Mouse (Mus musculus): ENCODE results near the gene Auts2. TPM values are rescaled to one million over a fixed set of nuclear protein-coding genes. Genes with fewer than 3 reads are reported as not detected.

Gene Auts2
- polyA plus RNA-seq, 1 experiment from 2014 or later: 19.0 TPM

DNA sequence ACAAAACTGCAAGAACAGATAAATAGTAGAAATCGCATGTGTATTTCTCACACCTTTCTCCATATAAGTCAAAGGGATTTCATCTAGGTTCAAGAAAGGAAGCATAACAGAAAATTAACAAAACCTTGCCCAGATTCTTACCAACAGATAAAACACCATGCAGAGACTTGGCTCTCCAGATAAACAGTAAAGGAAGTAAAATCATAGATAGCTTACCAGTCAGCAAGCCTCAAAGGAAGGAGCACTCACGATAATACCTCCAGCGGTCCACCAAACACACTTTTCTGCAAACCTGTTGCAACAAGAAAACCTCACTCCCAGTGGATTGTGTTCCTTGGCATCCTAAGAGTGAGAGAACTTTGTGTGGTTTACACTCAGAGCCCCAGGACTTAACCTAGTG lies 147.2 kb downstream of the Auts2 start:
- no peak for ATAC-seq
- 86% methylated on average over 3 of the region's 3 CpGs for WGBS
- H3K27ac ChIP-seq: no peak overlapping the region
- no peaks in the 10 kb centered on the region for H3K4me1 ChIP-seq (replicated peaks)
- no peak overlapping the region for H3K4me3 ChIP-seq (replicated peaks)
- H3K9ac ChIP-seq: no peak overlapping the region
- no peak overlapping the region for H3K4me2 ChIP-seq (replicated peaks)
- no peaks in the 10 kb centered on the region for H3K27me3 ChIP-seq (replicated peaks)
- H3K9me3 ChIP-seq: no peaks in the 10 kb centered on the region
- H3K36me3 ChIP-seq: no peaks in the 10 kb centered on the region

DNA sequence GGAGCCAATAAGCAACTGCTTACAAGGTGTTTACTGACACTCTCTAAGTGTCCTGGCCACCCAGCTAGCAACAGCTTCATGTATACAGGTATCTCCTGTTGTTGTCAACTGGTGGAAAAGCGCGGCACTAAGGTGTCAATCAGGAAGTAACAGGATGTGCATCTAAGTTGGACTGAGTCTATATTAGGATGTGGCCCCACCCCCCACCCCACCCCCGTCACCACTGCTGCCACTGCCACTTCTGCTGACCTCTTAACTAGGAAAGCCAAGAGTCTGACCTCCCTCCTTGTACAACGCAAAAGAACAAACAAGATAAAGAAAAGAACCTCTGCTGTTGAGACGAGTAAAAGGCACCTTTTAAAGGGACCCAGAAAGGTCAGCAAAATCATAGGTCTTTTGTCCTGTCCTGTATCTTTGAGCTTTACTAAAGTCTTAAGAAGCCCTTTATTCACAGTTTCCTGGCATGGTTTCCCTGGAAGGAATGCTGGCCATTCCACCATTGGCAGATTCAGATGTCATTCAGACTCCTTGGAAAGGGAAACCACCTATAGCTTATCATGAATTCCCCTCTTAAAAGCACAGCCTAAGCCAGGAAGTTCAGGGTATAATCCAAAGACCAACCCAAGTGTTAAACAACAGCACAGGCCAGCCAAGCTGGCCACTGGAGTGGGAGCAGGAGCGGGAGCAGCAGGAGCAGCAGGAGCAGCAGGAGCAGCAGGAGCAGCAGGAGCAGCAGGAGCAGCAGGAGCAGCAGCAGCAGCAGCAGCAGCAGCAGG lies 148.2 kb downstream of the Auts2 start:
- no peak overlapping the region for H3K27ac ChIP-seq
- no peak overlapping the region for H3K4me2 ChIP-seq (replicated peaks)
- no peaks in the 10 kb centered on the region for H3K27me3 ChIP-seq (replicated peaks)

DNA sequence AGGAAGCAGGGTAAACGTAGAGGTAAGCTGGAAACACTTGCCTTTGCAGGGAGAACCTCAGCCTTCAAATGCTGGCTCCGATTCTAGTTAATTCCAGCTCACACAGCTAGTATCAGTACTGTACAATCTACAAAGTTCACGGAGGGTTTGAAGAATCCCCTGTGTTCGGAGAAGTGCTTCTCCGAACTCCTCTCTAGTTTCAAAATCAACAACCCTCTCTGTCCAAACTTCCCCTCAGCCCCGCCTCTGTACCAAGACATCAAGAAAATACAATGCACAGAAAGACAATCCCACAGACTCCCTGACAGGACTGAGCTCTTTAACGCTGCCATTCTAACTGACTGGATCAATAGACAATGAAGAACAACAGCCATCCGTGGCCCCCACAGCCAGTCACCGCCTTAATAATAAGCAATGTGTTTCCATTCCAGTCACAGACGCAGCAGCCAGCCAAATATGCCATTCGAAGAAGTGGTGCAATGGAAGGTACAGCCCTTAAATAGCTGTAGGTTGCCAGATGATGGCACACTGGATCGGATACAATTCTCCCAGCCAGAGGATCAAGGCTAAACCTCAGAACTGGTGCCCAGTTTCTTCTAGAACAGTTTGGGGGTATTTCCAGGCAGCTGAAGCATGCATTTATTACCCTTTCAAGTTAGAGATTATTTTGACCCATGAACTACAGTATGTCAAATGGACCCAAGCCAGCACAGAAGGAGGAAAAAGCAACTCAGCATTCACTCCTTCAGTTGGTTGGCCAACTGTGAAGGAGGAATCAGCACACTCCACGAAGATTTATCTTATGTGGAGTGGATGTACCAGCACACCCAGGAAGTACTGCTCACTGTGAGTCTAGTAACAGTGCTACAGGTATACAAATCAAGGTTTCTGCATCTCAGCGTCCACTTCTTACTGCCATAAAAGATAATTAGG lies 151.0 kb downstream of the Auts2 start:
- no peak for ATAC-seq
- no peak overlapping the region for H3K27ac ChIP-seq
- no peak overlapping the region for H3K9ac ChIP-seq
- H3K4me1 ChIP-seq (replicated peaks): no peaks in the 10 kb centered on the region
- no peaks in the 10 kb centered on the region for H3K9me3 ChIP-seq
- WGBS: 66% methylated on average over 14 of the region's 14 CpGs
- no peaks in the 10 kb centered on the region for H3K36me3 ChIP-seq
- no peak overlapping the region for H3K4me3 ChIP-seq (replicated peaks)
- H3K27me3 ChIP-seq (replicated peaks): no peaks in the 10 kb centered on the region
- no peak overlapping the region for H3K4me2 ChIP-seq (replicated peaks)

More for the DNA sequence above, 148.2 kb downstream of the Auts2 start:
- WGBS: 38% methylated on average over 6 of the region's 6 CpGs
- Histone ChIP-seq H3K36me3 (no peaks in the 10 kb centered on the region), H3K9ac (no peak overlapping the region), H3K4me3 (replicated peaks) (no peak overlapping the region), H3K9me3 (no peaks in the 10 kb centered on the region), H3K4me1 (replicated peaks) (no peaks in the 10 kb centered on the region)
- ATAC-seq: 0 out of 2 replicates have a peak, but pooled peaks have one; percentile 56

GRCm38 (mm10) chr5:132388746-132389145 lies 154.4 kb downstream of the Auts2 start:
- ATAC-seq: no peak
- no peak overlapping the region for H3K4me3 ChIP-seq (replicated peaks)
- no peak overlapping the region for H3K27ac ChIP-seq
- H3K4me2 ChIP-seq (replicated peaks): no peak overlapping the region
- H3K4me1 ChIP-seq (replicated peaks): no peaks in the 10 kb centered on the region
- no peak overlapping the region for H3K9ac ChIP-seq
- H3K9me3 ChIP-seq: no peaks in the 10 kb centered on the region
- no peaks in the 10 kb centered on the region for H3K27me3 ChIP-seq (replicated peaks)
- no peaks in the 10 kb centered on the region for H3K36me3 ChIP-seq
- 83% methylated on average over 5 of the region's 5 CpGs for WGBS

GRCm38 (mm10) chr5:132385244-132385855 lies 157.8 kb downstream of the Auts2 start:
- Histone ChIP-seq H3K27ac (no peak overlapping the region), H3K4me1 (replicated peaks) (peaks cover 6% of the 10 kb centered on the region; the same call in 1 of the 2 replicates), H3K36me3 (no peaks in the 10 kb centered on the region), H3K27me3 (replicated peaks) (no peaks in the 10 kb centered on the region), H3K4me3 (replicated peaks) (no peak overlapping the region), H3K9ac (no peak overlapping the region), H3K9me3 (no peaks in the 10 kb centered on the region), H3K4me2 (replicated peaks) (no peak overlapping the region)
- ATAC-seq: no peak
- 47% methylated on average over 4 of the region's 4 CpGs for WGBS

- Histone ChIP-seq H3K4me2 (replicated peaks) (no peak overlapping the region), H3K27ac (no peak overlapping the region), H3K9ac (no peak overlapping the region), H3K27me3 (replicated peaks) (no peaks in the 10 kb centered on the region), H3K4me1 (replicated peaks) (peaks cover 12% of the 10 kb centered on the region; the same call in 1 of the 2 replicates), H3K4me3 (replicated peaks) (no peak overlapping the region), H3K9me3 (no peaks in the 10 kb centered on the region), H3K36me3 (no peaks in the 10 kb centered on the region)
- ATAC-seq: no peak
- 47% methylated on average over 5 of the region's 5 CpGs for WGBS
Observed at GRCm38 (mm10) chr5:132380261-132380660, 162.9 kb downstream of the Auts2 start.

DNA sequence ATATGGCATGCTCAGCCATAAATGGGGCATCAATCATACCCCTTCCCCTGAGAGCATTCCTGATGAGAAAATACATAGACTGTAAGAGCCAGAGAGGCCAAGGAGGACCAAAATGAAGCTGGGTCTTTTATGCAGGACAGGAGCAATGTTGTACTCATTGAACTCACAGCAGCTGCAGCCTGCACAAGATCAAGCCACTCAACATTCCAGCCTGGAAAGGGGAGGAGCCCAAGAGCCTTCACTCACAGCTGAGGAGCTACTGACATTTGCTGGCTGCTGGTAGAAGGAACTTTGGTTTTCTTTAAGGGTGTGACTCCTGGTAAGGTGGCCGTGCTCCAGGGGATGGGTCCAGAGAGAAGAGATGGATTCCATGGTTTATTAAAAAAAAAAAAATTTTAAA lies 164.2 kb downstream of the Auts2 start:
- no peak overlapping the region for H3K27ac ChIP-seq
- H3K27me3 ChIP-seq (replicated peaks): no peaks in the 10 kb centered on the region
- no peaks in the 10 kb centered on the region for H3K36me3 ChIP-seq
- H3K9me3 ChIP-seq: no peaks in the 10 kb centered on the region
- 82% methylated on average over 1 of the region's 1 CpGs for WGBS
- H3K4me1 ChIP-seq (replicated peaks): peaks cover 12% of the 10 kb centered on the region; the same call in 1 of the 2 replicates
- no peak overlapping the region for H3K4me2 ChIP-seq (replicated peaks)
- H3K9ac ChIP-seq: no peak overlapping the region
- no peak for ATAC-seq
- no peak overlapping the region for H3K4me3 ChIP-seq (replicated peaks)

- no peak overlapping the region for H3K9ac ChIP-seq
- ATAC-seq: no peak
- no peaks in the 10 kb centered on the region for H3K27me3 ChIP-seq (replicated peaks)
- peaks cover 7% of the 10 kb centered on the region; the same call in 1 of the 2 replicates for H3K4me1 ChIP-seq (replicated peaks)
- H3K27ac ChIP-seq: no peak overlapping the region
- no peaks in the 10 kb centered on the region for H3K9me3 ChIP-seq
- H3K36me3 ChIP-seq: no peaks in the 10 kb centered on the region
- 64% methylated on average over 1 of the region's 1 CpGs for WGBS
- no peak overlapping the region for H3K4me3 ChIP-seq (replicated peaks)
- no peak overlapping the region for H3K4me2 ChIP-seq (replicated peaks)
Observed at GRCm38 (mm10) chr5:132375130-132375529, 168.0 kb downstream of the Auts2 start.

DNA sequence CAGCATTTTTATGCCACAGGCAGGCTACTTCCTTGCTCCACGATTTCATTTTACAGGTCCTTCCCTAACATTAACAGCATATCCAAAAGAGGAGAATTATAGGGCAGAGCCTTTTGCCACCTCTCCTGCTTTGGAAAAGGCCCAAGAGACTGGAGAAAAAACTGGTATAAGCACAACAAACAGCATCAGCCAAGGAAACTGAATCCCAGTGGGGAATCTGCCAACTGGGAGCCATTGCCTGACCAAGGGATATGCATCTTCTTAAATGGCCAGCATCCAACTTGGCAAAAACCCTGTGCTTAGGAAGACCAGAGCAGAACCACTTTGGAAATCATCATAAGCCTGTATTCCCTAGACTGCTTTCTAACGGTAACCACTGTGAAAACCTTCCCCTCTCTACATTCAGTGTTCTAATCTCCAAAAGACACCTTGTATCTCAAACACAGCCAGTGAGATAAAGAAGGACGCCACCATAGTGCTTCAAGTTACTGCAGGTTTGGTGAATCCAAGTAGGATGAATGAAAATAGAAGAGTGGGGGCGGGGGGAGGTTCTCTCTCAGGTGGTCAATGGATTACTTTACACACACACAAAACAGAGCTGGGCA lies 169.6 kb downstream of the Auts2 start:
- 68% methylated on average over 4 of the region's 4 CpGs for WGBS
- no peak overlapping the region for H3K4me3 ChIP-seq (replicated peaks)
- H3K27ac ChIP-seq: no peak overlapping the region
- peaks cover 14% of the 10 kb centered on the region for H3K4me1 ChIP-seq (replicated peaks)
- H3K9ac ChIP-seq: no peak overlapping the region
- H3K4me2 ChIP-seq (replicated peaks): no peak overlapping the region
- no peaks in the 10 kb centered on the region for H3K27me3 ChIP-seq (replicated peaks)
- no peaks in the 10 kb centered on the region for H3K9me3 ChIP-seq
- H3K36me3 ChIP-seq: no peaks in the 10 kb centered on the region
- ATAC-seq: no peak

DNA sequence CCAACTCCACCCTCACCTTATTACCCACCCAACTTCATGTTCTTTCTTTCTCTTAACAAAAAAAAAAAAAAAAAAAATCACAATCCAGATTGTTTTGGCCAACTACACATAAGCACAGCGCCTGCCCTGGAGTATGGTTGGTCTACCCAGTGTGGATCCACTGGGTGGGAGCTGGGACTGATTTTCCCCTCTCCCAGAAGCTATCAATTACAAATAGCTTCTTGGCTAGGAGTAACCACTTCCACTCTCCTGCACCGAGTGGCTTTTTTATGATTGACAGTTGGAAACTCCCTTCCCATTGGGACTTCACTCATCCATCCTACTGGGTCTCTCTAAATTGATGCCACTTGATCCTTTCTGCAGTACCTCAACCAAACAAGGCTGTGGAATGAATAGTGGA lies 170.5 kb downstream of the Auts2 start:
- Histone ChIP-seq H3K9me3 (no peaks in the 10 kb centered on the region), H3K4me3 (replicated peaks) (no peak overlapping the region), H3K27me3 (replicated peaks) (no peaks in the 10 kb centered on the region), H3K27ac (no peak overlapping the region), H3K9ac (no peak overlapping the region), H3K4me2 (replicated peaks) (no peak overlapping the region), H3K4me1 (replicated peaks) (peaks cover 18% of the 10 kb centered on the region), H3K36me3 (no peaks in the 10 kb centered on the region)
- WGBS: 76% methylated on average over 2 of the region's 2 CpGs
- ATAC-seq: no peak

DNA sequence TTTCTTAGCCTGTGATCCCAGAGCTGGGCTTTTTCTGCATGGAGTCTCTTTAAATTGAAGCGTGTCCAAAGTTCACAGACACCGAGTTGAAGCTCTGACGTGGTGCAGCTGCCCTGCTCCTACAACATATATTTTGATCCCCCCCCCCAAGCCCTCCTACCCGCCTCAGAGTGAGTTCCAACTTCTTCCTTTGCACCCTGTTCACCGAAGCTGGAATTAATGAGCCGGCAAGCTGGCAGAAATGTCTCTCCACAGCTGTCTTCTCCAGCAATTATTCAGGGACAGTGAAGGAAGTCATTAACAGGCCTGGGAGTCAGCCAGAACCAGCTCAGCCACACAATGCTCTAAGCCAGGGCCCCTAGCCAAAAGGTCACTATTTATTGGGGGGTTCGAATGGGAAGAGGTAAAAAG lies 174.5 kb downstream of the Auts2 start:
- WGBS: 11% methylated on average over 7 of the region's 7 CpGs
- H3K27me3 ChIP-seq (replicated peaks): no peaks in the 10 kb centered on the region
- peaks cover 16% of the 10 kb centered on the region for H3K4me1 ChIP-seq (replicated peaks)
- ATAC-seq: peak; percentile 74
- H3K4me3 ChIP-seq (replicated peaks): no peak overlapping the region
- no peaks in the 10 kb centered on the region for H3K36me3 ChIP-seq
- H3K9me3 ChIP-seq: no peaks in the 10 kb centered on the region
- H3K9ac ChIP-seq: no peak overlapping the region
- no peak overlapping the region for H3K27ac ChIP-seq
- peak overlapping the region; percentile 20 for H3K4me2 ChIP-seq (replicated peaks)

DNA sequence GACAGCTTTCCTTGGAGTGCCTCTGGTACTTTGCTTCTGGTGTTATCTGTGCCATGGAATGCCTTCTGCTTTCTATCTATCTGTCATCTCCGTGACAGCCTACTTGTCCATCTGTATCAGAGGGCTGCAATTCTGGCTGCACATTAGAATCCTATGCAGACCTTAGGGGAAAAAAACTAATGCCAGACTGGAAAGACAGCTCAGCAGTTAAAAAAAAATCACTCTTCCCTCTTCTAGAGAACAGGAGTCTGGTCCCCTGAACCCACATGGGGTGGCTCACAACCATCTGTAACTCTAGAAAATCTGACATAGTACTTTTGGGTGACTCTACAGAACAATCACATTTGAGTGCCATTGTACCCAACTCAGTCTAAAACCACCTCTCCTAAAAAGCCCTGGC lies 181.9 kb downstream of the Auts2 start:
- WGBS: 87% methylated on average over 1 of the region's 1 CpGs
- no peak overlapping the region for H3K4me3 ChIP-seq (replicated peaks)
- no peaks in the 10 kb centered on the region for H3K9me3 ChIP-seq
- H3K4me2 ChIP-seq (replicated peaks): no peak overlapping the region
- H3K27me3 ChIP-seq (replicated peaks): no peaks in the 10 kb centered on the region
- no peak overlapping the region for H3K27ac ChIP-seq
- H3K36me3 ChIP-seq: no peaks in the 10 kb centered on the region
- H3K4me1 ChIP-seq (replicated peaks): no peaks in the 10 kb centered on the region
- no peak for ATAC-seq
- H3K9ac ChIP-seq: no peak overlapping the region
